Mouse (Mus musculus) heart, embryonic 16.5 days (tissue): ENCODE results near the gene Src. TPM values are rescaled to one million over a fixed set of nuclear protein-coding genes. Genes with fewer than 3 reads are reported as not detected.

Source experiments
- ATAC-seq: fragments of 200-750 bp; cut with Nextera tagmentation; replicated peaks from 2 replicates; pipeline ENCODE4 v1.8.0; 2017; ENCODE audit warnings: moderate number of reproducible peaks; ENCODE audit not compliant: insufficient read depth, low FRiP score; ENCODE audit errors: extremely low read depth
- H3K27ac ChIP-seq: fragments of 300-500 bp; sonication (generic); 2 replicates; pipeline ENCODE4 v1.5.1; 2014; ENCODE audit warnings: mild to moderate bottlenecking, low read length, control low read depth, moderate library complexity
- H3K27me3 ChIP-seq: fragments of 300-500 bp; sonication (generic); 2 replicates; pipeline ENCODE4 v1.6.1; 2014; ENCODE audit warnings: low read length, mixed read lengths; ENCODE audit not compliant: control insufficient read depth, insufficient read depth
- H3K36me3 ChIP-seq: fragments of 300-500 bp; sonication (generic); 2 replicates; pipeline ENCODE4 v1.6.1; 2014; ENCODE audit not compliant: control insufficient read depth, insufficient read depth
- H3K4me1 ChIP-seq: fragments of 300-500 bp; sonication (generic); 2 replicates; pipeline ENCODE4 v1.6.1; 2014; ENCODE audit warnings: low read length, mixed read lengths; ENCODE audit not compliant: control insufficient read depth, insufficient read depth
- H3K4me2 ChIP-seq: fragments of 300-500 bp; sonication (generic); 2 replicates; pipeline ENCODE4 v1.6.1; 2014; ENCODE audit warnings: low read depth, mild to moderate bottlenecking, control low read depth, low read length
- H3K4me3 ChIP-seq: fragments of 300-500 bp; sonication (generic); 2 replicates; pipeline ENCODE4 v1.5.1; 2014; ENCODE audit warnings: mild to moderate bottlenecking, control low read depth, low read length
- H3K9ac ChIP-seq: fragments of 300-500 bp; sonication (generic); 2 replicates; pipeline ENCODE4 v1.6.1; 2014; ENCODE audit warnings: low read length, control low read depth
- H3K9me3 ChIP-seq: fragments of 300-500 bp; sonication (generic); replicated peaks from 2 replicates; pipeline ENCODE4 v1.6.1; 2016; ENCODE audit warnings: low read length; ENCODE audit not compliant: control insufficient read depth
- WGBS: fragments of 180-500 bp; shearing (Covaris S2); extraction: QIAGEN DNeasy Blood & Tissue Kit; methylation state at CpG from one replicate; pipeline ENCODE4 v1.1.7; 2014; 5-methylcytosine and 5-hydroxymethylcytosine counted together
- polyA plus RNA-seq: library from polyadenylated mRNA; unstranded; fragments of >200 nt; fragmentation: Nextera tagmentation; extraction: Ambion mirVana; gene quantifications from 2 replicates; pipeline ENCODE4 v1.2.1, GENCODE M21; 2015

Gene Src
- polyA plus RNA-seq, 1 experiment from 2014 or later: 5.7 TPM

DNA sequence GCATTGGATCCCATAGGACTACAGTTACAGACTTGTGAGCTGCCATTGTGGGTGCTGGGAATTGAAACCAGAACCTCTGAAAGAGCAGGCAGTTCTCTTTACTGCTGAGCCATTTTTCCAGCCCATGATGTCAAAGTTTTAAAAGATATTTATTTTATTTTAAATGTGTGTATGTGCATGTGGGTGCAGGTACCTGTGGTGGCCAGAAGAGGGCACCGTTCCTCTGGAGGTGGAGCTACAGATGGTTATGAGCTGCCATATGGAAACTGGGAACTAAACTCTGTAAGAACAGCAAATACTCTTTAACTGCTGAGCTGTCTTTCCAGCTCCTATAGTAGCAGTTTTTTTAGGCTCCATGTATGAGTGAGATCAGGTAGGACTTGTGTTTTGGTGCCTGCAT, 23.1 kb downstream of the Src start:
- Histone ChIP-seq H3K9ac (no peak overlapping the region), H3K27me3 (no peaks in the 10 kb centered on the region), H3K27ac (no peak overlapping the region), H3K9me3 (no peaks in the 10 kb centered on the region; the same call in 1 of the 2 replicates), H3K4me1 (no peaks in the 10 kb centered on the region), H3K36me3 (peaks cover 10% of the 10 kb centered on the region), H3K4me3 (no peak overlapping the region), H3K4me2 (no peak overlapping the region)
- WGBS: 97% methylated on average over 1 of the region's 1 CpGs
- ATAC-seq: no peak

DNA sequence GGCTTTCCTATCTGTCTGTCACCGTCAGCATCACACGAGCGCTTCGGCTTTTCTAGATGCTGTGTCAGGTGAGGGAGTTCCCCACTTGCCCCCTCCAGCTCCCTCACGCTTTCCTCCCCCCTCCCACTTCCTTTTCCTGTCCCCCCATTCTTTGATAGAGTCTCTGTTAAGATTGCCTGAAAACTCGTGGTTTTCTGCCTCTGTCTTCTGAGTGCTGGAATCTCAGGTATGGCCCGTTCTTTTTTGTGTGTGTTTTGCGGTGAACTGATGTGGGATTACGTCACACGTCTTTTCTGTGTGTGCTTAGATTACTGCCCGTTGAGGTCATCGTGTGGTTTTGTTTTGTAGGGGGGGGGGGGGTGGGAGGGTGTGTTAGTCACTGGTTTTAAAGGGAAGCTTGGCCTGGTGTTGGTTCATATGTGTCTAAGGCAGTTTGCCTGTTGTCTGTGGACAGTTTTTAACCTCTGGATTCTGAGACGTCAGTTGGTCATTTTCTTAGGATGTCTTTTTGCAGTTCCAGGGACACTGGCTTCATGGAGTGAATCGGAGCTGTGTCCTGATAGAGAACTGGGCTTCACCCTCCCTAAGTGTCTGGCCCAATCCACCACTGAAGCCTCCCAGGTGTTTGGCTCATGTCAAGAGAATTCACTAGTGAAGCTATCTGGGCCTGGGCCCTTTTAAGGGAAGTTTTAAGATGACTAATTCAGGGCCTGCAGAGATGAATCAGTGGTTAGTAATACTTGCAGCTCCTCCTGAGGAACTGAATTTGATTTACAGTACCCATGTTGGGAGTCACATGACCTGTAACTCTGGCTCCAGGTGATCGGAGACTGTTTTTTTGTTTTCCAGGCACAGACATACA, 29.3 kb downstream of the Src start:
- Histone ChIP-seq H3K9me3 (no peaks in the 10 kb centered on the region), H3K4me2 (no peak overlapping the region), H3K36me3 (0 out of 2 replicates have a peak, but pooled peaks cover 2% of the 10 kb centered on the region), H3K9ac (no peak overlapping the region), H3K27ac (no peak overlapping the region), H3K4me1 (no peaks in the 10 kb centered on the region; the same call in 1 of the 2 replicates), H3K4me3 (no peak overlapping the region), H3K27me3 (no peaks in the 10 kb centered on the region)
- WGBS: 42% methylated on average over 15 of the region's 15 CpGs
- no peak for ATAC-seq

DNA sequence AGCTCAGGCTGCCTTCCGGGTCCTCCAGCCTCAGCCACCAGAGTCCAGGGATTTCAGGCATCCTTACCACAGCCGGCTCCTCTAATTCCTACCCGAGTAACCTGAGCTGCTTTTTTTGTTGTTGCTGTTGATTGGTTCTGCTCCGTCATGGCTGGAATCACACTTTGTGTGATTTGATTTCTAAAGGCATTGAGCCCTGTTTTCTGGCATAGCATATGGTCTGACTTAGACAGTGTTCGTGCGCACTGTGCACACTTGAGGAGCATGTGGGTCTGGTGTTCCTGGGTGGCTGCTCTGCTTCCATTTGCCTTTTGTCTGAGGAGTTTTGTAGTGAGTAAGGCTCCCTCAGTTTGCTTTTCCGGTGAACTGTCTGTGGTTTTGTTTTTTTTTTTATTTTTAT, 30.1 kb downstream of the Src start:
- Histone ChIP-seq H3K27me3 (no peaks in the 10 kb centered on the region), H3K9me3 (no peaks in the 10 kb centered on the region), H3K4me3 (no peak overlapping the region), H3K4me1 (no peaks in the 10 kb centered on the region; the same call in 1 of the 2 replicates), H3K36me3 (0 out of 2 replicates have a peak, but pooled peaks cover 2% of the 10 kb centered on the region), H3K27ac (no peak overlapping the region), H3K4me2 (no peak overlapping the region), H3K9ac (no peak overlapping the region)
- no peak for ATAC-seq
- 94% methylated on average over 7 of the region's 7 CpGs for WGBS

DNA sequence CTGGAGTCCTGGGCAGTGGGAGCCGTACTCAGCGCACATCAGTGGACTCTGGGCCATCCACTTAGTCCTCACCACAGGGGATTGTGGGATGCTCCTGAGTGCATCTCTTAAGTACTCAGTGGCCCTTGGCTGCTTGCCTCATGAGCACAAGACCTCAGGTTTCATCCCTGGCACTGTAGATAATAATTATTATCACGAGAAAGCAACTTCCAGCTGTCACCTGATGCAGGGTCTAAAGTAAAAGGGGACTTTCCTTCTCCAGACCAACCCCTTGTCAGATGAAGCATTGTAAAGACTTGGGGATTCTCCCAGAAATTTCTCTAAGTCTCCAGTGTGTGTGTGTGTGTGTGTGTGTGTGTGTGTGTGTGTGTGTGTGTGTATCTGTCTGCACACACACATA, 32.7 kb downstream of the Src start:
- H3K4me2 ChIP-seq: no peak overlapping the region
- WGBS: 76% methylated on average over 3 of the region's 3 CpGs
- H3K27ac ChIP-seq: no peak overlapping the region
- H3K9ac ChIP-seq: no peak overlapping the region
- no peaks in the 10 kb centered on the region; the same call in 1 of the 2 replicates for H3K4me1 ChIP-seq
- H3K36me3 ChIP-seq: 0 out of 2 replicates have a peak, but pooled peaks cover 2% of the 10 kb centered on the region
- no peaks in the 10 kb centered on the region for H3K27me3 ChIP-seq
- H3K9me3 ChIP-seq: no peaks in the 10 kb centered on the region
- no peak overlapping the region for H3K4me3 ChIP-seq
- no peak for ATAC-seq

DNA sequence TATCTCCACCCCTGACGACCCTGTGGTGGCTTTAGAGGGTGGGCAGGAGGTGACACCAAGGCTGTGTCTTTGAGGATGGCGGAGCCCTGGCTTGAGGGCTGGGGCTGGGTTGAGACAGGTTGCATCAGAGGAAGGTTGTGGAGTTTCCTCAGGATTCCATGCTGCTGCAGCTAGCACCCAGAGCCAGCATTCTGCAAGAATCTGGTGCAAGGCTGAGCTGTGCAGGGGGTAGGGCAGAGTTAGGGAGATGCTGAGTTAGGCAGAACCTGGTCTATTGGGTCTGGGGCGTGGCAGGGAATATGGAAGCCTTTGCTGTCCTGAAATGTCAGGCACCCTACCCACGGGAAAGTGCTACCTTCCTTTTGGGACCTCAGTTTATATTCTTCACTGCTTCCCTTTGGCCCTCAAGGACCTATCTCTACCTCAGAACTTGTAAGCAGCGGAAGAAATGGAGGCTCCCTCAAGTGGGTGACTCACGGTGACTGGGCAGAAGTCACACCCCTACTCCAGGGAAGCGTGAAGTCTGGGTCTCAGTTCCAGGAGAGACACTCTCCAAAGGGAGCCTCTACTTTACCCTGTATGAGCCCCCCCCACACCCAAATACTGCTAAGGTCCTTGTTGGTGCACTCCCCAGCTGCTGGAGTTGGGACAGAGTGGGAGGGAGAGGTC, 33.3 kb downstream of the Src start:
- 66% methylated on average over 7 of the region's 7 CpGs for WGBS
- Histone ChIP-seq H3K4me2 (no peak overlapping the region), H3K9me3 (no peaks in the 10 kb centered on the region), H3K4me1 (no peaks in the 10 kb centered on the region; the same call in 1 of the 2 replicates), H3K27me3 (no peaks in the 10 kb centered on the region), H3K4me3 (no peak overlapping the region), H3K27ac (no peak overlapping the region), H3K36me3 (0 out of 2 replicates have a peak, but pooled peaks cover 2% of the 10 kb centered on the region), H3K9ac (no peak overlapping the region)
- no peak for ATAC-seq

DNA sequence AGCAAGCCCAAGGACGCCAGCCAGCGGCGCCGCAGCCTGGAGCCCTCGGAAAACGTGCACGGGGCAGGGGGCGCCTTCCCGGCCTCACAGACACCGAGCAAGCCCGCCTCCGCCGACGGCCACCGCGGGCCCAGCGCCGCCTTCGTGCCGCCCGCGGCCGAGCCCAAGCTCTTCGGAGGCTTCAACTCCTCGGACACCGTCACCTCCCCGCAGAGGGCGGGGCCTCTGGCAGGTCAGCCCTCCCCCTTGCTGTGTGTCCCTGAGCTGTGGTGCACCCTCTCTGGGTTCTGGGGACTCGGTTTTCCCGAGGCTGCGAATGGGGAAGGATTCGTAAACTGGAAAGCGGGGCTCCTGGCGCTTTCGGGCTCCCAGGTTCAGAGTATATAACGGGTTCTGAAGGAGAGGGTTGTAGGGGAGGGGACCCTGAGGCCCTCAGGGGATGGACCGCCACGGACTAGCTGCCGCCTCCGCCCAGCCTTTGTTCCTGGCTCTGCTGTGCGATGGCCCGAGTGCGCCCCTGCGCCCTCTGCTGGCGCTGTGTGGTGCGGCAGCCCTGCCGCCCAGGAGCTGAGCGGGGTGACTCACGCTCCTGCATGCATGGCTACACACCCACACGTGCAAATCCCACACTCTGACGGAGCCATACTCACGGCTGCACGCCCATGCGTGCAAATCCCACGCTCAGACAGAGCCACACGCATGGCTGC, 39.0 kb downstream of the Src start:
- H3K4me1 ChIP-seq: peaks cover 5% of the 10 kb centered on the region; the same call in 1 of the 2 replicates
- no peaks in the 10 kb centered on the region for H3K9me3 ChIP-seq
- no peak overlapping the region for H3K27ac ChIP-seq
- H3K4me3 ChIP-seq: peak overlapping the region; percentile 54
- no peaks in the 10 kb centered on the region for H3K27me3 ChIP-seq
- peak overlapping the region; percentile 81 for H3K4me2 ChIP-seq
- no peaks in the 10 kb centered on the region for H3K36me3 ChIP-seq
- peak overlapping the region; percentile 75 for H3K9ac ChIP-seq
- ATAC-seq: peak; percentile 86
- WGBS: 1% methylated on average over 56 of the region's 56 CpGs

DNA sequence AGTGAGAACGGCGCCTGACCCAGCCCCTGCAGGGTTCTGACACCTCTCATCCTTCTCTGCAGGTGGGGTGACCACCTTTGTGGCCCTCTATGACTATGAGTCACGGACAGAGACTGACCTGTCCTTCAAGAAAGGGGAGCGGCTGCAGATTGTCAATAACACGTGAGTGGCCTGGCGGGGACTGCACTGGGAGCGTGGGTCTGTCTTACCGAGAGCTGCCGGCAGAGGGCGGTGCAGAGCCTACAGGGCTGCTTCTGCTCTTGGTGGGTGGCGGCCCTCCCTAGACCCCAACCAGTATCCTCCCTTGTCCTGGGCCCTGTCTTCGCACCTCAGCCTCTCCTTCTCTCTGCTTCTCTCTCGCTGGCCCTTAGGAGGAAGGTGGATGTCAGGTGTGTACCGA, 40.2 kb downstream of the Src start:
- H3K27me3 ChIP-seq: no peaks in the 10 kb centered on the region
- H3K4me3 ChIP-seq: no peak overlapping the region
- H3K36me3 ChIP-seq: no peaks in the 10 kb centered on the region
- ATAC-seq: no peak
- peaks cover 10% of the 10 kb centered on the region; the same call in 1 of the 2 replicates for H3K4me1 ChIP-seq
- H3K9me3 ChIP-seq: no peaks in the 10 kb centered on the region
- H3K9ac ChIP-seq: no peak overlapping the region; the same call in 1 of the 2 replicates
- H3K27ac ChIP-seq: no peak overlapping the region
- H3K4me2 ChIP-seq: peak overlapping the region; percentile 53
- WGBS: 17% methylated on average over 14 of the region's 14 CpGs

DNA sequence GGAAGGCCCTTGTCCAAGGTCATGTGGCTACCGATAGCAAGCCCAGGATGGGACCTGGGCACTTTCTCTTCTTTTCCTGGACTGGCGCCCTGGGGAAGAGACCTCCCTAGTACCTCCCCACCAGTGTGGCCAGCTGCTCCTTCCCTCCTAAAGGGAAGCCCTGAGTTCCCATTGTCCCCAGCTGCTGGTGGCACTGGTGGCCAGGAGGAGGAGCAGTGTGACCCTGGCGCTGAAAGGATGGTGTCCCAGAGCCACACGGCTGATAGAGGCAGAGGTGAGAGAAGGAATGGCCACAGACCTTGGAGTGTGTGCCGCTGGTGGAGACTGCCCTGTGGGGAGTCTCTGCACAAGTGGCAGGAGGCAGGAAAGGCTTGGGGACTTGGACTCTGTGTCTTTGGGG, 41.5 kb downstream of the Src start:
- Histone ChIP-seq H3K4me2 (no peak overlapping the region), H3K4me3 (no peak overlapping the region), H3K27ac (no peak overlapping the region), H3K9ac (no peak overlapping the region), H3K4me1 (peaks cover 14% of the 10 kb centered on the region; the same call in 1 of the 2 replicates), H3K9me3 (no peaks in the 10 kb centered on the region), H3K36me3 (no peaks in the 10 kb centered on the region), H3K27me3 (no peaks in the 10 kb centered on the region)
- no peak for ATAC-seq
- WGBS: 35% methylated on average over 5 of the region's 5 CpGs
